Mouse (Mus musculus) CH12.LX (cell line): ENCODE data around the gene Fam19a5.

ENCODE experiments used
- CHD2 ChIP-seq: IDR thresholded peaks from 2 replicates; pipeline ENCODE4 v1.6.1; 2011; ENCODE audit warnings: low read length, improper control_type of control experiment
- CTCF ChIP-seq, 2 experiments: IDR thresholded peaks in 1 of 2; conservative IDR thresholded peaks in 1 of 2; 2 replicates each; pipeline ENCODE4 v1.5.1; 2011 to 2012; ENCODE audit warnings: low read depth in 2 of 2, low read length in 2 of 2, improper control_type of control experiment in 1 of 2, inconsistent platforms in 1 of 2, mild to moderate bottlenecking in 1 of 2, moderate library complexity in 1 of 2
- EP300 ChIP-seq: IDR thresholded peaks from 2 replicates; pipeline ENCODE4 v1.6.1; 2011; ENCODE audit warnings: low read length, improper control_type of control experiment
- IRF4 ChIP-seq: IDR thresholded peaks from 2 replicates; pipeline ENCODE4 v1.6.1; 2014; ENCODE audit warnings: low read depth, mild to moderate bottlenecking, inconsistent platforms, low read length, improper control_type of control experiment
- JUN ChIP-seq: IDR thresholded peaks from 2 replicates; pipeline ENCODE4 v1.6.1; 2011; ENCODE audit warnings: low read depth, mild to moderate bottlenecking, low read length, improper control_type of control experiment, moderate library complexity; ENCODE audit not compliant: insufficient read depth
- MAX ChIP-seq: IDR thresholded peaks from 2 replicates; pipeline ENCODE4 v1.6.1; 2011; ENCODE audit warnings: low read length, improper control_type of control experiment
- NELFE ChIP-seq: IDR thresholded peaks from 2 replicates; pipeline ENCODE4 v1.6.1; 2011; ENCODE audit warnings: low read depth, low read length, improper control_type of control experiment
- PAX5 ChIP-seq: IDR thresholded peaks from 2 replicates; pipeline ENCODE4 v1.6.1; 2012; ENCODE audit warnings: low read length, inconsistent platforms, mixed read lengths
- POLR2A ChIP-seq: IDR thresholded peaks from 2 replicates; pipeline ENCODE4 v1.6.1; 2011; ENCODE audit warnings: low read depth, mild to moderate bottlenecking, improper control_type of control experiment, low read length
- RAD21 ChIP-seq: IDR thresholded peaks from 2 replicates; pipeline ENCODE4 v1.6.1; 2011; ENCODE audit warnings: low read depth, mild to moderate bottlenecking, low read length, improper control_type of control experiment, moderate library complexity
- SIN3A ChIP-seq: IDR thresholded peaks from 2 replicates; pipeline ENCODE4 v1.6.1; 2012; ENCODE audit warnings: low read length, improper control_type of control experiment, inconsistent platforms
- SMC3 ChIP-seq: IDR thresholded peaks from 2 replicates; pipeline ENCODE4 v1.6.1; 2011; ENCODE audit warnings: low read depth, low read length, improper control_type of control experiment
- TCF12 ChIP-seq: IDR thresholded peaks from 2 replicates; pipeline ENCODE4 v1.6.1; 2014; ENCODE audit warnings: low read depth, mild to moderate bottlenecking, inconsistent platforms, low read length, improper control_type of control experiment
- ZMIZ1 ChIP-seq: IDR thresholded peaks from 2 replicates; pipeline ENCODE4 v1.6.1; 2012; ENCODE audit warnings: low read depth, mild to moderate bottlenecking, inconsistent platforms, low read length, improper control_type of control experiment

GRCm38 (mm10) chr15:87566040-87566929, 22.2 kb downstream of the Fam19a5 start:
- TF ChIP-seq POLR2A (no peak), CTCF (conservative IDR thresholded peaks at IDR 0.05 in 1 of 2, IDR thresholded peaks at IDR 0.05 in 1 of 2; ENCODE audit: low read depth in 2 of 2, low read length in 2 of 2) (no peak), CHD2 (no peak), JUN (no peak), ZMIZ1 (no peak), SIN3A (no peak), NELFE (no peak), PAX5 (no peak), SMC3 (no peak), MAX (no peak), TCF12 (no peak), RAD21 (no peak), IRF4 (no peak), EP300 (no peak)
